Mouse (Mus musculus) lung, adult 2 months (tissue): ENCODE data around the gene Ampd2.

Experiments used
- CTCF ChIP-seq: fragments of 200-500 bp; IDR thresholded peaks from 2 replicates; pipeline ENCODE4 v1.5.1; 2011; ENCODE audit warnings: mild to moderate bottlenecking, low read length, control low read depth; ENCODE audit not compliant: insufficient read depth
- POLR2A ChIP-seq: fragments of 200-500 bp; IDR thresholded peaks from 2 replicates; pipeline ENCODE4 v1.6.1; 2011; ENCODE audit warnings: low read depth, mild to moderate bottlenecking, control low read depth, low read length, borderline replicate concordance; ENCODE audit errors: extremely low read depth

- TF ChIP-seq CTCF, result no peak
- no peak for TF ChIP-seq POLR2A
Observed at GRCm38 (mm10) chr3:108105281-108105680, 18.8 kb upstream of the Ampd2 start.
